In the genomic region with DNA sequence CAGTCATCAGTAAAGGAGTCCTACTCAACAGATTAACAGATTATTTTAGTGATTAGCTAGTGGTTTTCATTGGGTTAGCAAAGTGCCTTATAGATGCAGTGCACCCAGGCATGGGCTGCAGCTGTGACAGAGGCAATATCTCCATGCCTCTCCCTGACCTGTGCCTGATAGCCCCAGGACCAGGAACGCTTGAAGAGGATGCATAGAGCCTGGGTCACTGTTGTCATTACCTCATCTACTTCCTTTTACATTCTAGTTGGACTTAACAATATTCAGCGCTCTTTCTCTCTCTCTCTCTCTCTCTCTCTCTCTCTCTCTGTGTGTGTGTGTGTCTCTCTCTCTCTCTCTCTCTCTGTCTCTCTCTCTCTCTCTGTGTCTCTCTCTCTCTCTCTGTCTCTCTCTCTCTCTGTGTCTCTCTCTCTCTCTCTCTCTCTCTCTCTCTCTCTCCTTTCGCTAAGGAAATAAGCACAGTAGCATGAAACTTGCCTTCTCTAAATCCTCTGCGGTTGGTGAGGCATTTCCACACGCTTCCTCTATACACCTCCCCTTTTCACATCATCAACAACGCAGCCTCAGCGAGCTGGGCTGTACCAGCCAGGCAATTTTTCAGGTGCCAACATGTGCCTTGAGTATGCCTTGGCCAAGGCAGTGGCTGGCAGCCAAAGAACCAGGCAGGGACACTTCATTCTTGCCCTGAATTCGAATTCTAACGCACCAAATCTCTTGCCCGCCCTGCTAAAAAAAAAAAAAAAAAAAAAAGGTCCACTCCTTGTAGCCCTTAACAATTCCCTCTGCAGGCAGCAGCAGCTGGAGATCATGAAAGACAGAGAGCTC, we compare ENCODE assay signal across 30 mouse cellular contexts.
DNase-seq lines count a peak whose midpoint lies in the region; ATAC-seq lines count a peak whose summit lies in the region.
"Had no signal": no experiment of that assay in that cellular context is flagged by ENCODE, and none has a peak within 500 bp of the region (broad histone marks: within the 10 kb centered on the region; RNA-seq: fewer than 3 reads in every experiment).

No protein-coding gene starts in this region.

- no peak overlapping the region for H3K9ac ChIP-seq in hindbrain, embryonic 13.5 days
- H3K9ac ChIP-seq: embryonic facial prominence, embryonic 15.5 days; forebrain, embryonic 12.5 days; liver, embryonic 12.5 days; liver, postnatal 0 days; midbrain, embryonic 13.5 days; neural tube, embryonic 15.5 days had no signal

- no peaks in the 10 kb centered on the region for H3K9me3 ChIP-seq in hindbrain, embryonic 13.5 days
- H3K9me3 ChIP-seq in hindbrain, embryonic 10.5 days: no peaks in the 10 kb centered on the region
- H3K9me3 ChIP-seq: embryonic facial prominence, embryonic 10.5 days; embryonic facial prominence, embryonic 15.5 days; forebrain, embryonic 12.5 days; liver, embryonic 12.5 days; megakaryocyte, embryonic 14.5 days; midbrain, embryonic 13.5 days; neural tube, embryonic 15.5 days had no signal

- DNase-seq in adrenal gland, postnatal 14 days: peak; percentile 51
- no peak for DNase-seq in adrenal gland, postnatal 4 days (ENCODE audit: low spot score in 2 of 2)
- no peak for DNase-seq in hindbrain, embryonic 10.5 days (ENCODE audit: low spot score)
- DNase-seq in adrenal gland, postnatal 25 days: peak; percentile 48
- no peak for DNase-seq in thymus, postnatal 10 days (ENCODE audit: low spot score in 2 of 2)
- DNase-seq: cerebellum, adult 9-10 months; forebrain, postnatal 0 days; gastrocnemius, postnatal 10 days; kidney, adult 18-20 months; kidney, postnatal 4 days; left cerebral cortex, postnatal 4 days; liver, postnatal 0 days; lung, postnatal 36 days; right cerebral cortex, adult 18-20 months; spleen, adult 18-20 months; thymus, adult 18-20 months; thymus, postnatal 36 days had no signal

- WGBS in hindbrain, embryonic 13.5 days: 72% methylated on average over 10 of the region's 10 CpGs
- 74% methylated on average over 10 of the region's 10 CpGs for WGBS in hindbrain, embryonic 10.5 days

- H3K4me1 ChIP-seq in hindbrain, embryonic 13.5 days (replicated peaks): peaks cover 9% of the 10 kb centered on the region
- peaks cover 10% of the 10 kb centered on the region for H3K4me1 ChIP-seq in hindbrain, embryonic 10.5 days (replicated peaks)
- H3K4me1 ChIP-seq: liver, embryonic 12.5 days; megakaryocyte, embryonic 14.5 days had no signal

- H3K27me3 ChIP-seq in hindbrain, embryonic 13.5 days: peaks cover 3% of the 10 kb centered on the region; the same call in 1 of the 2 replicates
- H3K27me3 ChIP-seq in hindbrain, embryonic 10.5 days (ENCODE audit: insufficient read depth, poor library complexity, severe bottlenecking): no peaks in the 10 kb centered on the region
- H3K27me3 ChIP-seq: forebrain, embryonic 12.5 days; liver, embryonic 12.5 days; midbrain, embryonic 13.5 days; neural tube, embryonic 15.5 days had no signal

- 0 out of 2 replicates have a peak, but pooled peaks have one; percentile 33 for ATAC-seq in hindbrain, embryonic 13.5 days (ENCODE audit: low FRiP score)
- peak; percentile 58 for ATAC-seq in megakaryocyte progenitor cell, adult 5-6 weeks (replicated peaks; ENCODE audit: poor library complexity)
- ATAC-seq: CD4-positive, CD25-positive, alpha-beta regulatory T cell, adult 4 months; forebrain, postnatal 0 days; hindbrain, embryonic 16.5 days; liver, embryonic 12.5 days; liver, postnatal 0 days had no signal

- H3K36me3 ChIP-seq in hindbrain, embryonic 13.5 days: no peaks in the 10 kb centered on the region
- no peaks in the 10 kb centered on the region for H3K36me3 ChIP-seq in hindbrain, embryonic 10.5 days
- H3K36me3 ChIP-seq: embryonic facial prominence, embryonic 10.5 days; embryonic facial prominence, embryonic 15.5 days; forebrain, embryonic 12.5 days; liver, embryonic 12.5 days; midbrain, embryonic 13.5 days; neural tube, embryonic 15.5 days had no signal

- H3K4me3 ChIP-seq in hindbrain, embryonic 13.5 days: no peak overlapping the region
- no peak overlapping the region for H3K4me3 ChIP-seq in hindbrain, embryonic 10.5 days
- H3K4me3 ChIP-seq: embryonic facial prominence, embryonic 10.5 days; embryonic facial prominence, embryonic 15.5 days; forebrain, embryonic 12.5 days; liver, embryonic 12.5 days; megakaryocyte, embryonic 14.5 days; midbrain, embryonic 13.5 days; neural tube, embryonic 15.5 days had no signal

- no peak overlapping the region for H3K27ac ChIP-seq in hindbrain, embryonic 13.5 days
- H3K27ac ChIP-seq in hindbrain, embryonic 10.5 days: no peak overlapping the region
- H3K27ac ChIP-seq: embryonic facial prominence, embryonic 10.5 days; embryonic facial prominence, embryonic 15.5 days; forebrain, embryonic 12.5 days; liver, embryonic 12.5 days; midbrain, embryonic 13.5 days; neural tube, embryonic 15.5 days; stomach, postnatal 0 days had no signal

- no peak overlapping the region for H3K4me2 ChIP-seq in hindbrain, embryonic 13.5 days
- H3K4me2 ChIP-seq: embryonic facial prominence, embryonic 15.5 days; forebrain, embryonic 12.5 days; heart, embryonic 11.5 days; liver, embryonic 12.5 days; midbrain, embryonic 13.5 days; neural tube, embryonic 15.5 days had no signal

Comparison
In these comparisons a context has a peak if more than half of its experiments do, and no peak if none do; other contexts are left out.
1. DNase-seq: peak in adrenal gland, postnatal 14 days (single experiment) and adrenal gland, postnatal 25 days (single experiment); none in adrenal gland, postnatal 4 days (0 of 2), hindbrain, embryonic 10.5 days (single experiment) and thymus, postnatal 10 days (0 of 2).